Mouse (Mus musculus): ENCODE data around the gene Olfr1402. TPM values are rescaled to one million over a fixed set of nuclear protein-coding genes. Genes with fewer than 3 reads are reported as not detected.

The Olfr1402 gene
- polyA plus RNA-seq (2015; fragmentation: Nextera tagmentation; extraction: Ambion mirVana) = not detected in 2 replicates

DNA sequence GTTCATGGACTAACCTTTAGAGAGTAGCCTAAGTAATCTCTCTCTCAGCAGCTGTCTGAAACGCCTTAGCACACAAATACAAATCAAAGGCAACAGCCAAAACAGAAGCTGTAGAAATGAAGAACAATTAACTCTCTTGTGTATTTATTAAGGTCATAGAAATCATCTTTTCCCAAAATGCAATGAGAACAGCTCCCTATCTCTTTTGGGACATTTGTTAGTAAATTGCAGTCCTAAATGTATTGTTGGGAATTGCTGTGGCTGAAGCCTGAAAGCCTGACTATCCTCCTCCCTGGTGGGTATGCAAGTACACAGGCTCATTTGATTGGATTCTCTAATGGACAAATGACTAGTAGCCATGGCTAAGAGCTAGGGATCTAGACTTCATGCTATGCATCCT, at the start of gene Olfr1402:
Gene Olfr1402, minus strand, starts transcription at position 101 of the 400 bp plus-strand sequence.
- no peaks in the 10 kb centered on the region for H3K27me3 ChIP-seq
- H3K4me1 ChIP-seq = no peaks in the 10 kb centered on the region
- no peak within 1 kb of the TSS for H3K4me2 ChIP-seq (replicated peaks)
- no peaks in the 10 kb centered on the region for H3K36me3 ChIP-seq
- no peak within 1 kb of the TSS for H3K27ac ChIP-seq (replicated peaks)
- H3K9ac ChIP-seq = no peak within 1 kb of the TSS
- no peak for ATAC-seq (ENCODE audit: insufficient number of reproducible peaks, low FRiP score, low TSS enrichment, low read depth)
- H3K9me3 ChIP-seq (replicated peaks) = no peaks in the 10 kb centered on the region
- WGBS = 78% methylated on average over 1 of the region's 1 CpGs
- H3K4me3 ChIP-seq (replicated peaks) = no peak within 1 kb of the TSS

DNA sequence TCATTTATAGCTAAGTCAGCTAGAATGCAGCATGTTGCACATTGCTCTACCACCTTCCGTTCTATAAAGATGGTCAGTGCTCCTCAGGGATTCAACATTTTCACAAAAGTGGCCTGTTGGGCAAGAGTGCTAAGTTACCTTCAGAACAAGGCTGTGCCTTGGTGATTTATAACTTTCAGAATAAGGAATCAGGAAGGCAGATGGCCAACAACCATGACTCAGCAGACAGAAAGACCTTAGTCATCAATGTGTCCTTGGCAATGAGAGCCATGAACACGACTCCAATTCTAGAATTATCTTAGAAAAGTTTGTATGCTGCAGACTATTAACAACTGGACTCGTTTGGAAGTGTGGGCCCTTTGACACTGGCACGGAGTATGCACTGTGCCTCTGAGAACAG, 33.5 kb upstream of the Olfr1402 start:
- no peaks in the 10 kb centered on the region for H3K36me3 ChIP-seq
- H3K27me3 ChIP-seq = no peaks in the 10 kb centered on the region
- H3K4me3 ChIP-seq (replicated peaks) = no peak overlapping the region
- no peaks in the 10 kb centered on the region for H3K9me3 ChIP-seq (replicated peaks)
- WGBS = 87% methylated on average over 4 of the region's 4 CpGs
- H3K27ac ChIP-seq (replicated peaks) = no peak overlapping the region
- no peak overlapping the region for H3K4me2 ChIP-seq (replicated peaks)
- no peak for ATAC-seq (ENCODE audit: insufficient number of reproducible peaks, low FRiP score, low TSS enrichment, low read depth)
- H3K4me1 ChIP-seq = no peaks in the 10 kb centered on the region
- no peak overlapping the region for H3K9ac ChIP-seq

GRCm38 (mm10) chr3:97438619-97439018, 16.8 kb upstream of the Olfr1402 start:
- WGBS = 85% methylated on average over 2 of the region's 2 CpGs
- Histone ChIP-seq H3K27me3 (no peaks in the 10 kb centered on the region), H3K27ac (replicated peaks) (no peak overlapping the region), H3K36me3 (no peaks in the 10 kb centered on the region), H3K4me2 (replicated peaks) (no peak overlapping the region), H3K4me3 (replicated peaks) (no peak overlapping the region), H3K9ac (no peak overlapping the region), H3K4me1 (no peaks in the 10 kb centered on the region), H3K9me3 (replicated peaks) (no peaks in the 10 kb centered on the region)
- ATAC-seq (ENCODE audit: insufficient number of reproducible peaks, low FRiP score, low TSS enrichment, low read depth) = no peak

DNA sequence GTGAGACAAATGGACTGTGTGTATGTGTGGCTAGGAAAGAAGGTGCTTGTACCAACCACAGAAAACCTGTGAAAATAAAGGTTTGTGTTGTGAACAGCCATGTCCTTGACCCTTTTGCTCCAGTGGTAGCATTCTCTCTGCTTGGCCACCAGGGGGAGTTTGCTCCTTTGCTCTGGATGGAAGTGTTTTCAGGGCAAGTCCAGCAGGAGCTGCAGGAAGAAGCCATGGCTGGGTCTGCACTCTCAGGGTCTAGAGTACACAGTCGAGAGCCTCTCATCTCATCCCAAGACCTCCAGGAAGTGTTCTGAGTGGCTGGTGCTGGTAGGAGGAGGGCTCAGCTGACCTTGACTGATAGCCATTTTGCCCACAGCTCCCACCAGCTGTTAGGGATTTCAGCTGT, 27.5 kb downstream of the Olfr1402 start:
- Histone ChIP-seq H3K4me2 (replicated peaks) (no peak overlapping the region), H3K4me3 (replicated peaks) (no peak overlapping the region), H3K9me3 (replicated peaks) (no peaks in the 10 kb centered on the region), H3K27ac (replicated peaks) (no peak overlapping the region), H3K36me3 (no peaks in the 10 kb centered on the region), H3K4me1 (no peaks in the 10 kb centered on the region), H3K9ac (no peak overlapping the region), H3K27me3 (no peaks in the 10 kb centered on the region)
- no peak for ATAC-seq (ENCODE audit: insufficient number of reproducible peaks, low FRiP score, low TSS enrichment, low read depth)
- WGBS = 42% methylated on average over 1 of the region's 1 CpGs

- H3K36me3 ChIP-seq = no peaks in the 10 kb centered on the region
- no peaks in the 10 kb centered on the region for H3K27me3 ChIP-seq
- H3K4me2 ChIP-seq (replicated peaks) = no peak overlapping the region
- ATAC-seq (ENCODE audit: insufficient number of reproducible peaks, low FRiP score, low TSS enrichment, low read depth) = no peak
- H3K27ac ChIP-seq (replicated peaks) = no peak overlapping the region
- 68% methylated on average over 5 of the region's 5 CpGs for WGBS
- H3K4me3 ChIP-seq (replicated peaks) = no peak overlapping the region
- H3K9ac ChIP-seq = no peak overlapping the region
- H3K9me3 ChIP-seq (replicated peaks) = no peaks in the 10 kb centered on the region
- H3K4me1 ChIP-seq = no peaks in the 10 kb centered on the region
These were observed 28.7 kb downstream of the Olfr1402 start for GRCm38 (mm10) chr3:97393079-97393478.

DNA sequence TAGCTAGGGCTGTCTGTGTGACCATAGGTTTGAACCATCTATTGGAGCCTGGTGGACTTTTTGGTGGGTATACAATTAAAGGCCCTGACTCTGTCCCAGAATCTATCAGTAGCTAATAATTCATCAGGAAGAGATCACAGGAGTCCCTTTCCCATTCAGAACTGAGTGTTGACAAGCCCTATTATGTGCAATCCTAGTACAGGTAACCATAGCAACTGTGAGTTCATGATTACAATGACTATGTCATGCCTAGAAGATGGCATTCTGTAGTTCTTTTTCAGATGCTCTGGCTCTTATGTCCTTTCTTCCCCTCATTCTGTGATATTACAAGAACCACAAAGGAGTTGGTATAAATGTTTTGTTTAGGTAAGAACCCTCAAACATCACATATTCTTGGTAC, 51.4 kb downstream of the Olfr1402 start:
- Histone ChIP-seq H3K27ac (replicated peaks) (no peak overlapping the region), H3K4me1 (no peaks in the 10 kb centered on the region), H3K9ac (no peak overlapping the region), H3K27me3 (no peaks in the 10 kb centered on the region), H3K4me3 (replicated peaks) (no peak overlapping the region), H3K36me3 (no peaks in the 10 kb centered on the region), H3K4me2 (replicated peaks) (no peak overlapping the region), H3K9me3 (replicated peaks) (no peaks in the 10 kb centered on the region)
- no peak for ATAC-seq (ENCODE audit: insufficient number of reproducible peaks, low FRiP score, low TSS enrichment, low read depth)

- Histone ChIP-seq H3K4me1 (0 out of 2 replicates have a peak, but pooled peaks cover 6% of the 10 kb centered on the region), H3K4me3 (replicated peaks) (no peak overlapping the region), H3K9me3 (replicated peaks) (no peaks in the 10 kb centered on the region), H3K9ac (no peak overlapping the region), H3K27me3 (no peaks in the 10 kb centered on the region), H3K36me3 (no peaks in the 10 kb centered on the region), H3K27ac (replicated peaks) (no peak overlapping the region), H3K4me2 (replicated peaks) (no peak overlapping the region)
- ATAC-seq (ENCODE audit: insufficient number of reproducible peaks, low FRiP score, low TSS enrichment, low read depth) = no peak
- WGBS = 23% methylated on average over 3 of the region's 3 CpGs
These were observed 58.3 kb downstream of the Olfr1402 start for GRCm38 (mm10) chr3:97363418-97364098.

DNA sequence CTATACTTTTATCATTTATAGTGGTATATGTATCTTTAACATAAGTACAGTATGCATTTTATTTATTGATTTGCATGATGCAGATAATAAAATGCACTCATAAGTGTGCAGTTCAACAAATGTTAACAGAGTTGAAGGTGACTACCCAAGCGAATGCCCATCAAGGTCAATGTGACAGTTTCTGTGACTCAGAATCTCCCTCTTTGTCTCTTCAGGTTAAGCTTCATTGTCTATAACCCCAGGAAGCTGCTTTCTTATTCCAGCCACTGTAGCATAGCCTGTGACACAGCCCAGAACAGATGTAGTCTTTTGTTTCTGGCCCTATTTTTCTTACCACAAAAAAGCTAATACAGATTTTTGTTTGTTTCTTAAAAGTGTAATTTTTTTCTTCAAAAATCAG, 63.4 kb downstream of the Olfr1402 start:
- no peak overlapping the region for H3K9ac ChIP-seq
- H3K27me3 ChIP-seq = no peaks in the 10 kb centered on the region
- H3K4me1 ChIP-seq = 0 out of 2 replicates have a peak, but pooled peaks cover 3% of the 10 kb centered on the region
- no peak overlapping the region for H3K27ac ChIP-seq (replicated peaks)
- no peaks in the 10 kb centered on the region for H3K36me3 ChIP-seq
- ATAC-seq (ENCODE audit: insufficient number of reproducible peaks, low FRiP score, low TSS enrichment, low read depth) = no peak
- WGBS = 66% methylated on average over 1 of the region's 1 CpGs
- no peak overlapping the region for H3K4me3 ChIP-seq (replicated peaks)
- H3K9me3 ChIP-seq (replicated peaks) = no peaks in the 10 kb centered on the region
- no peak overlapping the region for H3K4me2 ChIP-seq (replicated peaks)

Other genes starting within 250 kb of the Olfr1402 start
- gene Bcl9, start 124.1 kb downstream of the Olfr1402 start, polyA plus RNA-seq (2015; fragmentation: Nextera tagmentation; extraction: Ambion mirVana) = 60.6 and 68.2 TPM in 2 replicates
- 13.8 and 14.5 TPM in 2 replicates for gene Chd1l, start 188.2 kb upstream of the Olfr1402 start, polyA plus RNA-seq (2015; fragmentation: Nextera tagmentation; extraction: Ambion mirVana)
- 3.7 and 4.2 TPM in 2 replicates for gene Fmo5, start 206.8 kb upstream of the Olfr1402 start, polyA plus RNA-seq (2015; fragmentation: Nextera tagmentation; extraction: Ambion mirVana)
- 8.3 and 9.1 TPM in 2 replicates for gene Prkab2, start 236.2 kb upstream of the Olfr1402 start, polyA plus RNA-seq (2015; fragmentation: Nextera tagmentation; extraction: Ambion mirVana)

All from embryonic facial prominence, embryonic 15.5 days (tissue).